Mouse (Mus musculus) cerebellum, adult 2 months (tissue): ENCODE results near the gene Mroh2a. TPM values are rescaled to one million over a fixed set of nuclear protein-coding genes. Genes with fewer than 3 reads are reported as not detected.

Experiments used
- DNase-seq, 2 experiments: peaks; one replicate each; pipeline ENCODE4 v3.0.0; 2021
- H3K27ac ChIP-seq: fragments of 200-500 bp; 2 replicates; pipeline ENCODE4 v1.5.1; 2012; ENCODE audit warnings: low read length, control low read depth, inconsistent platforms; ENCODE audit not compliant: insufficient read depth
- H3K27me3 ChIP-seq: fragments of 200-500 bp; 2 replicates; pipeline ENCODE4 v1.6.1; 2012; ENCODE audit warnings: inconsistent platforms, mild to moderate bottlenecking, low read length, moderate library complexity; ENCODE audit not compliant: control insufficient read depth, insufficient read depth
- H3K4me1 ChIP-seq: fragments of 200-500 bp; 2 replicates; pipeline ENCODE4 v1.6.1; 2011; ENCODE audit warnings: low read length; ENCODE audit not compliant: control insufficient read depth, insufficient read depth
- H3K4me3 ChIP-seq: fragments of 200-500 bp; replicated peaks from 2 replicates; pipeline ENCODE3; 2011; ENCODE audit warnings: mild to moderate bottlenecking, low read depth, low read length, control low read depth; ENCODE audit not compliant: insufficient read depth
- CTCF ChIP-seq: fragments of 200-500 bp; IDR thresholded peaks from 2 replicates; pipeline ENCODE4 v1.5.1; 2011; ENCODE audit warnings: low read depth, mild to moderate bottlenecking, control low read depth, low read length, moderate library complexity, borderline replicate concordance; ENCODE audit not compliant: insufficient read depth
- POLR2A ChIP-seq: fragments of 200-500 bp; IDR thresholded peaks from 2 replicates; pipeline ENCODE4 v1.6.1; 2011; ENCODE audit warnings: low read length, control low read depth, borderline replicate concordance; ENCODE audit not compliant: insufficient read depth
- WGBS: fragments of 180-500 bp; shearing (Covaris S2); methylation state at CpG from one replicate; pipeline ENCODE4 v1.1.7; 2018; 5-methylcytosine and 5-hydroxymethylcytosine counted together
- polyA plus RNA-seq: library from polyadenylated mRNA; depleted of rRNA; stranded (reverse); fragments of >200 nt; gene quantifications from 2 replicates; pipeline ENCODE4 v1.2.3, GENCODE M21; 2012

The Mroh2a gene
- polyA plus RNA-seq, 1 experiment: 0.25 TPM

GRCm38 (mm10) chr1:88290511-88290910 is 63.7 kb downstream of the Mroh2a start:
- Histone ChIP-seq H3K4me3 (no peak overlapping the region), H3K27ac (no peak overlapping the region), H3K4me1 (no peaks in the 10 kb centered on the region), H3K27me3 (no peaks in the 10 kb centered on the region)
- TF ChIP-seq POLR2A (no peak), CTCF (no peak)
- 55% methylated on average over 1 of the region's 1 CpGs for WGBS
- no peak for DNase-seq

- no peak overlapping the region for H3K4me3 ChIP-seq
These were observed 64.7 kb downstream of the Mroh2a start for GRCm38 (mm10) chr1:88291409-88292005.

GRCm38 (mm10) chr1:88292057-88292456 is 65.3 kb downstream of the Mroh2a start:
- Histone ChIP-seq H3K27me3 (no peaks in the 10 kb centered on the region), H3K27ac (no peak overlapping the region), H3K4me3 (no peak overlapping the region), H3K4me1 (no peaks in the 10 kb centered on the region)
- TF ChIP-seq CTCF (no peak), POLR2A (no peak)
- DNase-seq: no peak
- WGBS: 56% methylated on average over 2 of the region's 2 CpGs

More at GRCm38 (mm10) chr1:88291409-88292005, 64.7 kb downstream of the Mroh2a start:
- no peak overlapping the region for H3K27ac ChIP-seq
- WGBS: 63% methylated on average over 3 of the region's 3 CpGs
- TF ChIP-seq POLR2A (no peak), CTCF (no peak)
- no peaks in the 10 kb centered on the region for H3K27me3 ChIP-seq
- no peak for DNase-seq
- H3K4me1 ChIP-seq: no peaks in the 10 kb centered on the region

- Histone ChIP-seq H3K4me3 (no peak overlapping the region), H3K27ac (no peak overlapping the region), H3K27me3 (no peaks in the 10 kb centered on the region), H3K4me1 (no peaks in the 10 kb centered on the region)
- DNase-seq: no peak
- TF ChIP-seq CTCF (no peak), POLR2A (no peak)
- WGBS: 16% methylated on average over 1 of the region's 1 CpGs
These were observed 67.9 kb downstream of the Mroh2a start for GRCm38 (mm10) chr1:88294650-88295049.

- 68% methylated on average over 4 of the region's 4 CpGs for WGBS
- Histone ChIP-seq H3K4me3 (no peak overlapping the region), H3K4me1 (no peaks in the 10 kb centered on the region), H3K27me3 (no peaks in the 10 kb centered on the region), H3K27ac (no peak overlapping the region)
- TF ChIP-seq CTCF (no peak), POLR2A (no peak)
- DNase-seq: no peak
These were observed 69.6 kb downstream of the Mroh2a start for GRCm38 (mm10) chr1:88296171-88296920.

GRCm38 (mm10) chr1:88297480-88298258 is 70.9 kb downstream of the Mroh2a start:
- no peak for TF ChIP-seq CTCF
- no peak for TF ChIP-seq POLR2A
- no peak for DNase-seq
- no peak overlapping the region for H3K4me3 ChIP-seq
- no peaks in the 10 kb centered on the region for H3K27me3 ChIP-seq
- 64% methylated on average over 7 of the region's 7 CpGs for WGBS
- H3K27ac ChIP-seq: no peak overlapping the region
- no peaks in the 10 kb centered on the region for H3K4me1 ChIP-seq

- DNase-seq: no peak
- Histone ChIP-seq H3K27me3 (no peaks in the 10 kb centered on the region), H3K4me3 (no peak overlapping the region), H3K27ac (no peak overlapping the region), H3K4me1 (no peaks in the 10 kb centered on the region)
- TF ChIP-seq POLR2A: no peak
- TF ChIP-seq CTCF: no peak
- WGBS: 61% methylated on average over 4 of the region's 4 CpGs
These were observed 72.1 kb downstream of the Mroh2a start for GRCm38 (mm10) chr1:88298686-88299528.
